Mouse (Mus musculus): ENCODE measurements around the gene Car6. TPM values are rescaled to one million over a fixed set of nuclear protein-coding genes. Genes with fewer than 3 reads are reported as not detected.

Gene Car6
- polyA plus RNA-seq, 1 experiment from 2014 or later, result not detected

DNA sequence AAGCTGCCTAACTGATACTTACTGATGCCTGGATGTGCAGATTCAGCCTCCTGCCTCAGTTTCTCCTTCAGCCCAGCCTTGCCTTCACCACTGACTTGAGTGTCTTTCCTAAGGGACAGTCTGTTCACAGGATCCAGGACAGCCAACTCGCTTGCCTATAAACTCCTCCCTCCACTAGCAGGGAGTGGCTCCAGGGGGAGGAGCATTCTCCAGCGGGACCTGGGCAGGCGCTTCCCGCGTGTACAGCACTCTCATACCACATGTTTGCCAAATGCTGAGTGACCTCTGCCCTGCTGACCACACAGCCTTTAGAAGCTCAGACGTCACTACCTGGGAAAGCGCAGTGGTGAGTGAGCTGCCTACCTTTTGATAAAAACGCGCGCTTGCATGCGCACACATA is 19.5 kb upstream of the Car6 start:
- ATAC-seq (ENCODE audit: low FRiP score), result no peak
- no peak overlapping the region for H3K4me3 ChIP-seq (replicated peaks; ENCODE audit: low read length)
- no peak overlapping the region for H3K9ac ChIP-seq
- no peak overlapping the region for H3K27ac ChIP-seq
- no peak overlapping the region for H3K4me2 ChIP-seq (replicated peaks)
- 22% methylated on average over 11 of the region's 11 CpGs for WGBS
- H3K9me3 ChIP-seq (ENCODE audit: control insufficient read depth, low read length), result no peaks in the 10 kb centered on the region
- H3K36me3 ChIP-seq (replicated peaks; ENCODE audit: control insufficient read depth, insufficient read depth), result no peaks in the 10 kb centered on the region
- DNase-seq (ENCODE audit: low spot score), result no peak
- H3K4me1 ChIP-seq (replicated peaks; ENCODE audit: control insufficient read depth, insufficient read depth, low read length), result no peaks in the 10 kb centered on the region
- no peaks in the 10 kb centered on the region for H3K27me3 ChIP-seq (ENCODE audit: control insufficient read depth, insufficient read depth, low read length)

- 75% methylated on average over 9 of the region's 9 CpGs for WGBS
- no peak overlapping the region for H3K27ac ChIP-seq
- peak; percentile 80 for DNase-seq (ENCODE audit: low spot score)
These were observed 18.6 kb upstream of the Car6 start for GRCm38 (mm10) chr4:150219501-150220292.

GRCm38 (mm10) chr4:150217935-150218334 is 16.8 kb upstream of the Car6 start:
- DNase-seq (ENCODE audit: low spot score), result no peak
- Histone ChIP-seq H3K4me2 (replicated peaks) (no peak overlapping the region), H3K9ac (no peak overlapping the region), H3K36me3 (replicated peaks; ENCODE audit: control insufficient read depth, insufficient read depth) (no peaks in the 10 kb centered on the region), H3K27me3 (ENCODE audit: control insufficient read depth, insufficient read depth, low read length) (no peaks in the 10 kb centered on the region), H3K27ac (no peak overlapping the region), H3K4me1 (replicated peaks; ENCODE audit: control insufficient read depth, insufficient read depth, low read length) (peaks cover 4% of the 10 kb centered on the region), H3K4me3 (replicated peaks; ENCODE audit: low read length) (no peak overlapping the region), H3K9me3 (ENCODE audit: control insufficient read depth, low read length) (no peaks in the 10 kb centered on the region)
- WGBS, result 100% methylated on average over 1 of the region's 1 CpGs
- ATAC-seq (ENCODE audit: low FRiP score), result no peak

More at GRCm38 (mm10) chr4:150219501-150220292, 18.6 kb upstream of the Car6 start:
- H3K4me3 ChIP-seq (replicated peaks; ENCODE audit: low read length), result no peak overlapping the region
- no peak overlapping the region for H3K4me2 ChIP-seq (replicated peaks)
- H3K9me3 ChIP-seq (ENCODE audit: control insufficient read depth, low read length), result no peaks in the 10 kb centered on the region
- no peak overlapping the region for H3K9ac ChIP-seq
- no peaks in the 10 kb centered on the region for H3K4me1 ChIP-seq (replicated peaks; ENCODE audit: control insufficient read depth, insufficient read depth, low read length)
- no peaks in the 10 kb centered on the region for H3K36me3 ChIP-seq (replicated peaks; ENCODE audit: control insufficient read depth, insufficient read depth)
- no peak for ATAC-seq (ENCODE audit: low FRiP score)
- no peaks in the 10 kb centered on the region for H3K27me3 ChIP-seq (ENCODE audit: control insufficient read depth, insufficient read depth, low read length)

DNA sequence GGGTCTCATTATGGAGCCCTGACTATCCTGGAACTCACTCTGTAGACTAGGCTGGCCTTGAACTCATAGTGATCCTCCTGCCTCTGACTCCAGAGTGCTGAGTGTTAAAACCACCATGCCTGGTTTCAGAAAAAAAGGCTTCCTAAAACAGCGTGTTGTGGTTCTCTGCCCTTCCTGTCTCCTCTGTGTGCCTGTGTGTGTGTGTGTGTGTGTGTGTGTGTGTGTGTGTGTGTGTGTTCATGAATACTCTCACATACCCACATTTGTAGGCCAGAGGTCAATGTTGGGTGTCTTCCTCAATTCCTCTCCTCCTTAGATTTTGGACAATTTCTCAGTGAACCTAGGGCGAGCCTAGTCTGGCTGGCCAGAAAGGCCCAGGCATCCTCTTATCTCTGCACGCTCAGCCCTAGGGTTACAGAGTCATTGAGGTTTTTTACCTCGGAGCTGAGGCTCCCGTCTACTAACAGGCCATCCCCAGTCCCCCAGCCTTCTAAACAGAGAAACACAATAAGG is 16.0 kb upstream of the Car6 start:
- 80% methylated on average over 5 of the region's 5 CpGs for WGBS
- no peaks in the 10 kb centered on the region for H3K27me3 ChIP-seq (ENCODE audit: control insufficient read depth, insufficient read depth, low read length)
- peaks cover 7% of the 10 kb centered on the region for H3K4me1 ChIP-seq (replicated peaks; ENCODE audit: control insufficient read depth, insufficient read depth, low read length)

GRCm38 (mm10) chr4:150216423-150216822 is 15.3 kb upstream of the Car6 start:
- Histone ChIP-seq H3K9me3 (ENCODE audit: control insufficient read depth, low read length) (no peaks in the 10 kb centered on the region), H3K4me1 (replicated peaks; ENCODE audit: control insufficient read depth, insufficient read depth, low read length) (peaks cover 7% of the 10 kb centered on the region), H3K4me2 (replicated peaks) (no peak overlapping the region), H3K27me3 (ENCODE audit: control insufficient read depth, insufficient read depth, low read length) (no peaks in the 10 kb centered on the region), H3K9ac (no peak overlapping the region), H3K4me3 (replicated peaks; ENCODE audit: low read length) (no peak overlapping the region), H3K27ac (no peak overlapping the region), H3K36me3 (replicated peaks; ENCODE audit: control insufficient read depth, insufficient read depth) (no peaks in the 10 kb centered on the region)
- DNase-seq (ENCODE audit: low spot score), result no peak
- WGBS, result 44% methylated on average over 6 of the region's 6 CpGs
- ATAC-seq (ENCODE audit: low FRiP score), result no peak

More for the DNA sequence above, 16.0 kb upstream of the Car6 start:
- no peak overlapping the region for H3K9ac ChIP-seq
- H3K4me2 ChIP-seq (replicated peaks), result no peak overlapping the region
- no peak overlapping the region for H3K27ac ChIP-seq
- H3K4me3 ChIP-seq (replicated peaks; ENCODE audit: low read length), result no peak overlapping the region
- DNase-seq (ENCODE audit: low spot score) (no peak), ATAC-seq (ENCODE audit: low FRiP score) (no peak)
- H3K36me3 ChIP-seq (replicated peaks; ENCODE audit: control insufficient read depth, insufficient read depth), result no peaks in the 10 kb centered on the region
- H3K9me3 ChIP-seq (ENCODE audit: control insufficient read depth, low read length), result no peaks in the 10 kb centered on the region

DNA sequence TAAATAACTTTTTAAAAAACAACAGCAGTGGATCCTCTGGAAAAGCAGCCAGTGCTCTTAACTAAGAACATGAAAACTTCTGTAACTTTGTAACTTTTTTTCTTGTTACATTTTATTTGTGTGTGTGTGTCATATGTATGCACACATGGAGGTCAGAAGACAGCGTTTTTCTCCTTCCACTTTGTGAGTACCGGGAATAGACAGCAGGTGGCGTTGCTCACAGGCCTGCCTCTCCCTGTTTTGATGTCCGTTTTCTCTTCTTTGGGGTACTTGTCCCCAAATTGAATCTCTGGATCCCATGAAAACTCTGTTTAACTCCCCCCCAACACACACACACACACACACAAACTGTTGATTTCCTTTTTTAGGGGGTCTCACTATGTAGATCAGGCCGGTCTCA is 12.8 kb upstream of the Car6 start:
- peaks cover 7% of the 10 kb centered on the region for H3K4me1 ChIP-seq (replicated peaks; ENCODE audit: control insufficient read depth, insufficient read depth, low read length)
- no peaks in the 10 kb centered on the region for H3K9me3 ChIP-seq (ENCODE audit: control insufficient read depth, low read length)
- ATAC-seq (ENCODE audit: low FRiP score), result no peak
- H3K27me3 ChIP-seq (ENCODE audit: control insufficient read depth, insufficient read depth, low read length), result no peaks in the 10 kb centered on the region
- H3K9ac ChIP-seq, result no peak overlapping the region
- no peak for DNase-seq (ENCODE audit: low spot score)
- H3K36me3 ChIP-seq (replicated peaks; ENCODE audit: control insufficient read depth, insufficient read depth), result no peaks in the 10 kb centered on the region
- H3K27ac ChIP-seq, result no peak overlapping the region
- H3K4me3 ChIP-seq (replicated peaks; ENCODE audit: low read length), result no peak overlapping the region
- H3K4me2 ChIP-seq (replicated peaks), result no peak overlapping the region
- WGBS, result 31% methylated on average over 5 of the region's 5 CpGs

DNA sequence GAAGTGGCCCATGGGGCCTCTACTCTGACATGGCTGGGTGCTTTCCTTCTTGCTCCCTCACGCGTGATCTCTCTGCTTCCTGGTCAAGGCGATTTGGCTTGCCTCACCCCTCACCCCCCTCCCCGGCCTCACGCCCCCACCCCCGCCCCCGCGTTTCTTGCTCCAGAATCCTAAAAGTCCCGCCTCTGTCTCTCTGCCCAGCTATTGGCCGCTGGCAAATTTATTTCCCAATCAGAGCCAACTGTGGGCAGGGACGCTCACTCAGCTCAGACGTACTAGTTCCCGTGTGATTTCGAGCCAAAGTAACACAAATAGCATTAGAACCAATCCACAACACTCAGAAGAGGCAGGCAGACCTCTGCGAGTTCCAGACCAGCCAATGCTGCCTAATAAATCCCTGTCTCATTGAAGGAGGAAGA is 11.4 kb upstream of the Car6 start:
- 2% methylated on average over 15 of the region's 15 CpGs for WGBS
- DNase-seq (ENCODE audit: low spot score), result peak; percentile 65
- Histone ChIP-seq H3K9ac (0 out of 2 replicates have a peak overlapping the region, but pooled peaks have one; percentile 42), H3K4me3 (replicated peaks; ENCODE audit: low read length) (0 out of 2 replicates have a peak overlapping the region, but pooled peaks have one; percentile 4), H3K4me1 (replicated peaks; ENCODE audit: control insufficient read depth, insufficient read depth, low read length) (peaks cover 7% of the 10 kb centered on the region), H3K27ac (no peak overlapping the region), H3K9me3 (ENCODE audit: control insufficient read depth, low read length) (no peaks in the 10 kb centered on the region), H3K36me3 (replicated peaks; ENCODE audit: control insufficient read depth, insufficient read depth) (no peaks in the 10 kb centered on the region), H3K27me3 (ENCODE audit: control insufficient read depth, insufficient read depth, low read length) (no peaks in the 10 kb centered on the region), H3K4me2 (replicated peaks) (peak overlapping the region; percentile 50)
- ATAC-seq (ENCODE audit: low FRiP score), result peak; percentile 55; the same call in 1 of the 2 replicates

GRCm38 (mm10) chr4:150211930-150212552 is 10.9 kb upstream of the Car6 start:
- DNase-seq (ENCODE audit: low spot score) (no peak), ATAC-seq (ENCODE audit: low FRiP score) (0 out of 2 replicates have a peak, but pooled peaks have one; percentile 24)
- Histone ChIP-seq H3K4me2 (replicated peaks) (peak overlapping the region; percentile 50), H3K36me3 (replicated peaks; ENCODE audit: control insufficient read depth, insufficient read depth) (no peaks in the 10 kb centered on the region), H3K9me3 (ENCODE audit: control insufficient read depth, low read length) (no peaks in the 10 kb centered on the region), H3K27ac (no peak overlapping the region), H3K9ac (no peak overlapping the region), H3K4me1 (replicated peaks; ENCODE audit: control insufficient read depth, insufficient read depth, low read length) (peaks cover 7% of the 10 kb centered on the region), H3K4me3 (replicated peaks; ENCODE audit: low read length) (no peak overlapping the region), H3K27me3 (ENCODE audit: control insufficient read depth, insufficient read depth, low read length) (no peaks in the 10 kb centered on the region)
- 55% methylated on average over 10 of the region's 10 CpGs for WGBS

DNA sequence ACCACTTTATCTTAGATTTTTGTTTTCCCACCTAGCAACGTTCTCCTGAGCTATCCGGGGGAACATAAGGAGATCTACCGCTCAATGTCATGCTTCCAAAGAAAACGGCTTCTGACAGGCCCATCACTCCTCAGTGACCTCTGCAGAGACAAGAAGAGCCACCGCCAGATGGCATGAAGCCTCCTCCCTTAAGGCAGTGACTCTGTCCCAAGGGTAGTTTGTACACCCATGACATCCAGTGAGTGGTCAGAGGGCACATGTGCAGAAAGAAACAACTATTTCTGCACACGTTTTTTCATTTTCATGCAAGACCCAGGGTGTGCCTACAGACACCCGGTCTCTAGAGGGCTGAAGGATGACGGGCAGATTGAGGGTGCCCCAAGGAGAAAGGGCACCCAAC is 9.2 kb upstream of the Car6 start:
- Histone ChIP-seq H3K36me3 (replicated peaks; ENCODE audit: control insufficient read depth, insufficient read depth) (no peaks in the 10 kb centered on the region), H3K4me3 (replicated peaks; ENCODE audit: low read length) (no peak overlapping the region), H3K9ac (no peak overlapping the region), H3K4me2 (replicated peaks) (no peak overlapping the region), H3K27me3 (ENCODE audit: control insufficient read depth, insufficient read depth, low read length) (no peaks in the 10 kb centered on the region), H3K27ac (no peak overlapping the region), H3K4me1 (replicated peaks; ENCODE audit: control insufficient read depth, insufficient read depth, low read length) (peaks cover 7% of the 10 kb centered on the region), H3K9me3 (ENCODE audit: control insufficient read depth, low read length) (no peaks in the 10 kb centered on the region)
- WGBS, result 73% methylated on average over 8 of the region's 8 CpGs
- ATAC-seq (ENCODE audit: low FRiP score) (no peak), DNase-seq (ENCODE audit: low spot score) (no peak)

Measured in hindbrain, embryonic 14.5 days (tissue).